27 mouse cellular contexts compared by ENCODE assay signal in genomic region chr1:128826419-128826818, GRCm38 (mm10).
DNase-seq lines count a peak whose midpoint lies in the region; ATAC-seq and TF ChIP-seq lines count a peak whose summit lies in the region.
"Had no signal": no experiment of that assay in that cellular context is flagged by ENCODE, and none has a peak within 500 bp of the region (broad histone marks: within the 10 kb centered on the region; RNA-seq: fewer than 3 reads in every experiment).

No protein-coding gene starts in this region.

- no peaks in the 10 kb centered on the region for H3K27me3 ChIP-seq in liver, adult 2 months (ENCODE audit: control insufficient read depth, insufficient read depth, low read length)
- no peaks in the 10 kb centered on the region for H3K27me3 ChIP-seq in liver, embryonic 12.5 days (replicated peaks)
- H3K27me3 ChIP-seq in midbrain, embryonic 10.5 days (ENCODE audit: low read depth, poor library complexity, severe bottlenecking): no peaks in the 10 kb centered on the region
- no peaks in the 10 kb centered on the region for H3K27me3 ChIP-seq in midbrain, embryonic 11.5 days (ENCODE audit: control insufficient read depth, insufficient read depth, low read length)
- H3K27me3 ChIP-seq: CH12.LX; embryonic facial prominence, embryonic 13.5 days; embryonic facial prominence, embryonic 15.5 days; Patski had no signal

- H3K4me3 ChIP-seq in liver, adult 2 months (ENCODE audit: insufficient read depth, low read depth, low read length): no peak overlapping the region
- H3K4me3 ChIP-seq in liver, embryonic 12.5 days: no peak overlapping the region
- no peak overlapping the region for H3K4me3 ChIP-seq in midbrain, embryonic 10.5 days
- H3K4me3 ChIP-seq in midbrain, embryonic 11.5 days (ENCODE audit: low read depth, low read length): no peak overlapping the region
- H3K4me3 ChIP-seq: embryonic facial prominence, embryonic 13.5 days; embryonic facial prominence, embryonic 15.5 days; erythroblast, embryonic 14.5 days; forebrain, embryonic 10.5 days had no signal

- WGBS in liver, adult 2 months: 20% methylated on average over 11 of the region's 11 CpGs
- 75% methylated on average over 11 of the region's 11 CpGs for WGBS in liver, embryonic 12.5 days (ENCODE audit: insufficient replicate concordance)
- WGBS in midbrain, embryonic 10.5 days: 88% methylated on average over 11 of the region's 11 CpGs
- 80% methylated on average over 11 of the region's 11 CpGs for WGBS in midbrain, embryonic 11.5 days

- H3K4me1 ChIP-seq in liver, adult 2 months (ENCODE audit: control insufficient read depth, insufficient read depth, low read length): peaks cover 12% of the 10 kb centered on the region
- H3K4me1 ChIP-seq in liver, embryonic 12.5 days: no peaks in the 10 kb centered on the region
- H3K4me1 ChIP-seq in midbrain, embryonic 10.5 days: peaks cover 41% of the 10 kb centered on the region
- peaks cover 7% of the 10 kb centered on the region for H3K4me1 ChIP-seq in midbrain, embryonic 11.5 days (ENCODE audit: control insufficient read depth, insufficient read depth, low read length)
- H3K4me1 ChIP-seq: embryonic facial prominence, embryonic 13.5 days had no signal

- ATAC-seq in liver, embryonic 12.5 days: no peak
- ATAC-seq in midbrain, embryonic 11.5 days (ENCODE audit: low FRiP score): no peak
- ATAC-seq: activated CD4-positive, CD25-positive, alpha-beta regulatory T cell, adult 4 months; CD4-positive, CD25-positive, alpha-beta regulatory T cell, adult 4 months; forebrain, embryonic 14.5 days; forebrain, embryonic 16.5 days; Patski had no signal

- no peaks in the 10 kb centered on the region for H3K36me3 ChIP-seq in liver, adult 2 months (ENCODE audit: control insufficient read depth, insufficient read depth, low read length)
- H3K36me3 ChIP-seq in liver, embryonic 12.5 days: no peaks in the 10 kb centered on the region
- no peaks in the 10 kb centered on the region for H3K36me3 ChIP-seq in midbrain, embryonic 10.5 days
- H3K36me3 ChIP-seq in midbrain, embryonic 11.5 days (ENCODE audit: control insufficient read depth, insufficient read depth, low read length): no peaks in the 10 kb centered on the region
- H3K36me3 ChIP-seq: embryonic facial prominence, embryonic 13.5 days; embryonic facial prominence, embryonic 15.5 days; forebrain, embryonic 10.5 days; G1E had no signal

- H3K4me2 ChIP-seq in liver, embryonic 12.5 days: no peak overlapping the region
- no peak overlapping the region for H3K4me2 ChIP-seq in midbrain, embryonic 11.5 days
- H3K4me2 ChIP-seq: embryonic facial prominence, embryonic 13.5 days; embryonic facial prominence, embryonic 15.5 days had no signal

- no peaks in the 10 kb centered on the region for H3K9me3 ChIP-seq in liver, embryonic 12.5 days (replicated peaks)
- H3K9me3 ChIP-seq in midbrain, embryonic 10.5 days (replicated peaks): no peaks in the 10 kb centered on the region
- no peaks in the 10 kb centered on the region for H3K9me3 ChIP-seq in midbrain, embryonic 11.5 days (ENCODE audit: control insufficient read depth, low read length)
- H3K9me3 ChIP-seq: embryonic facial prominence, embryonic 13.5 days; embryonic facial prominence, embryonic 15.5 days; forebrain, embryonic 10.5 days had no signal

- peak overlapping the region; percentile 70 for H3K27ac ChIP-seq in liver, adult 2 months (replicated peaks; ENCODE audit: insufficient read depth, low read depth, low read length)
- H3K27ac ChIP-seq in liver, embryonic 12.5 days: no peak overlapping the region
- H3K27ac ChIP-seq in midbrain, embryonic 10.5 days (replicated peaks): 0 out of 2 replicates have a peak overlapping the region, but pooled peaks have one; percentile 19
- no peak overlapping the region for H3K27ac ChIP-seq in midbrain, embryonic 11.5 days (ENCODE audit: low read depth, low read length)
- H3K27ac ChIP-seq: embryonic facial prominence, embryonic 13.5 days; embryonic facial prominence, embryonic 15.5 days; forebrain, embryonic 10.5 days had no signal

- H3K79me2 ChIP-seq in liver, adult 2 months (ENCODE audit: control insufficient read depth, insufficient read depth, low read length): no peaks in the 10 kb centered on the region

- DNase-seq in adrenal gland, adult 2 months: peak; percentile 2
- DNase-seq in adrenal gland, postnatal 36 days: no peak
- DNase-seq in liver, adult 2 months (ENCODE audit: extremely low read depth, low read depth, low spot score): peak; percentile 98
- DNase-seq in midbrain, embryonic 10.5 days (ENCODE audit: low spot score): no peak
- no peak for DNase-seq in midbrain, embryonic 11.5 days (ENCODE audit: low spot score, missing footprints)
- DNase-seq: adrenal gland, postnatal 10 days; adrenal gland, postnatal 25 days; B cell, adult 2 months; cerebellum, adult 11 months; cerebellum, adult 18-20 months; cerebellum, adult 8-10 months; cerebellum, adult 9-11 months; cerebellum, postnatal 14 days; cerebellum, postnatal 36 days; embryo, embryonic 11 days had no signal

- no peak for TF ChIP-seq POLR2A in liver, adult 2 months (IDR thresholded peaks at IDR 0.05; ENCODE audit: extremely low read depth, insufficient read depth, low read length)

- H3K9ac ChIP-seq in liver, adult 2 months (ENCODE audit: low read depth, low read length): no peak overlapping the region
- no peak overlapping the region for H3K9ac ChIP-seq in liver, embryonic 12.5 days
- no peak overlapping the region for H3K9ac ChIP-seq in midbrain, embryonic 11.5 days (ENCODE audit: low read length)
- H3K9ac ChIP-seq: embryonic facial prominence, embryonic 13.5 days; embryonic facial prominence, embryonic 15.5 days had no signal

- no peak for TF ChIP-seq CTCF in liver, adult 2 months (IDR thresholded peaks at IDR 0.05; ENCODE audit: low read depth, low read length)

Comparison
In these comparisons a context has a peak if more than half of its experiments do, and no peak if none do; other contexts are left out.
1. DNase-seq: peak in adrenal gland, adult 2 months (single experiment) and liver, adult 2 months (single experiment); none in adrenal gland, postnatal 36 days (0 of 2), midbrain, embryonic 10.5 days (single experiment) and midbrain, embryonic 11.5 days (single experiment).
2. H3K27ac ChIP-seq: peak in liver, adult 2 months (single experiment) and midbrain, embryonic 10.5 days (single experiment); none in liver, embryonic 12.5 days (single experiment) and midbrain, embryonic 11.5 days (single experiment).